Mouse (Mus musculus) thymus, adult 18-20 months (tissue): Measurements from ENCODE around the gene Ppm1j.
A peak's percentile ranks its signal among the peaks of the same experiment; 100 is the strongest.

Experiments used
- DNase-seq, 2 experiments: peaks; one replicate each; pipeline ENCODE4 v3.0.0; 2022; ENCODE audit warnings: mixed read lengths in 2 of 2

Ppm1j gene

GRCm38 (mm10) chr3:104816130-104816529, 35.3 kb downstream of the Ppm1j start:
- DNase-seq, result no peak

- DNase-seq, result peak; percentile 54 to 63
Observed at GRCm38 (mm10) chr3:104817481-104817990, 36.7 kb downstream of the Ppm1j start.

GRCm38 (mm10) chr3:104817991-104818748, 37.3 kb downstream of the Ppm1j start, which contains the start of gene Mov10:
TSS of gene Mov10 (minus strand) at chr3:104818563.
- peak; percentile 37 to 63 for DNase-seq

- no peak for DNase-seq
Observed at GRCm38 (mm10) chr3:104818749-104819134, 37.9 kb downstream of the Ppm1j start.

GRCm38 (mm10) chr3:104820426-104820825, 39.6 kb downstream of the Ppm1j start:
- DNase-seq, result no peak

GRCm38 (mm10) chr3:104822413-104822812, 41.6 kb downstream of the Ppm1j start:
- DNase-seq, result no peak
